Mouse (Mus musculus): ENCODE data around the gene Gm3839. TPM values are rescaled to one million over a fixed set of nuclear protein-coding genes. Genes with fewer than 3 reads are reported as not detected.
"Not testable (repeated sequence)": the region's sequence is repeated elsewhere in the genome, so short reads cannot be mapped to it uniquely, and the experiment has no call there.

Gene Gm3839
- total RNA-seq (2021), result 1 to 10 TPM in 1 of 2 experiments, under 1 TPM in 1; 0.79 to 1.1 TPM
- long read RNA-seq, experiment 1, result 0 reads
- long read RNA-seq, experiment 2, result 0 reads

- not testable (repeated sequence) for DNase-seq (ENCODE audit: low spot score in 2 of 2)
These were observed at the start of gene Gm3839 for GRCm38 (mm10) chr14:11356626-11357025. Gm3839 (minus strand) TSS chr14:11356726.

GRCm38 (mm10) chr14:11405661-11406060 lies 49.1 kb upstream of the Gm3839 start:
- no peak for DNase-seq (ENCODE audit: low spot score in 2 of 2)

GRCm38 (mm10) chr14:11377846-11378245 lies 21.3 kb upstream of the Gm3839 start:
- no peak for DNase-seq (ENCODE audit: low spot score in 2 of 2)

DNA sequence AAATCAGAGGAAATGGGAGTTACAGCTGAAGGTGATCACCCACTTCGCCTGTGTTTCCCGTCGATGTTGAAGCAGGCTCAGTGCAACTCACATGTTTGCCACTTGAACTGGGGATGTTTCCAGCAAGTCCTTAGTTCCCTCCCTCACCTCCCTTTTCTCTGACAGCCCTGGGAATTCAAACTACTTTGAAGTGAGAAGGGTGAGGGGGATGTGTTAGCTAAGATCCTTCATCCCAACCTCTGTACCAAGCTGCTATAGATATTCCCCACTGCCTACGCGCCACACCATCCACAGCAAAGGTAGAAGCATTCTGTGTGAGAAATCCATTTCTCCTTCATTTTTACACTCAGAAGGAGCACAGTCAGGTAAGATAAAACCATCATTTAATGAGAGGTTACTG lies 18.7 kb upstream of the Gm3839 start:
- peak; percentile 2 to 15 for DNase-seq (ENCODE audit: low spot score in 2 of 2)

DNA sequence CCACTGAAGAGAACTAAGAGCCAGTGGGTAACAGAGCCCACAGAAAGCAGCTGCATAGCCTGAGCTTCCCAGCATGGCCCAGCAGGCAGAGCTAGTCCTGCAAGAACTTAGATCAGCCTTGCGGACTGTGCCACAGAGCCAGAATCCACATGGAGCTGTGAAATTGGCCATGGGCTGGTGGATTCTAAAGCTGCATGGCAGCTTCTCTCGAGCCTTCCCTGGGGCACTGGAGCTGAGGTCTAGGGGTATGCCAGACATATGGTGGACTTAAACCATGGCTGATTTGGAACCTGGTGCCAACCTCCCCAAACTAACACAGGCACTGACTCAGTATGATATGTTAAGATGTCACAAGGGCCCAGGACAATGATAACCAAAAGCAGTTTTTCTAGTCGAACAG lies 10.4 kb downstream of the Gm3839 start:
- DNase-seq (ENCODE audit: low spot score in 2 of 2), result no peak

DNA sequence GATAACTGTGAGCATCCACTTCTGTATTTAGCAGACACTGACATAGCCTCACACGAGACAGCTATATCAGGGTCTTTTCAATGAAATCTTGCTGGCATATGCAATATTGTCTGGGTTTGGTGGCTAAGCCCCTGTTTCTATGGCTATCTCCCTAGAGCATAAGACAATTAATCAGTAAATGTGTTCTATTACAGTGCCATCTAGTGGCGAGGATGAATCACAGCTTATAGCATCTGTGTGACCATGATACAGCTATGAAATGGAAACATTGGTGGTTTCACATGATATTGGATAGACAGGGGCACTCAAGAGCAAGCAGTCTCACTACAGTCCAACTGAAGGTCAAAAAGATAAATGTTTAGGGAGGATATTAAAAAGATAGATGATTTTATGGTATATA lies 26.5 kb downstream of the Gm3839 start:
- no peak for DNase-seq (ENCODE audit: low spot score in 2 of 2)

- peak; percentile 15 to 49 for DNase-seq (ENCODE audit: low spot score in 2 of 2)
These were observed 49.4 kb downstream of the Gm3839 start for GRCm38 (mm10) chr14:11307079-11307478.

DNA sequence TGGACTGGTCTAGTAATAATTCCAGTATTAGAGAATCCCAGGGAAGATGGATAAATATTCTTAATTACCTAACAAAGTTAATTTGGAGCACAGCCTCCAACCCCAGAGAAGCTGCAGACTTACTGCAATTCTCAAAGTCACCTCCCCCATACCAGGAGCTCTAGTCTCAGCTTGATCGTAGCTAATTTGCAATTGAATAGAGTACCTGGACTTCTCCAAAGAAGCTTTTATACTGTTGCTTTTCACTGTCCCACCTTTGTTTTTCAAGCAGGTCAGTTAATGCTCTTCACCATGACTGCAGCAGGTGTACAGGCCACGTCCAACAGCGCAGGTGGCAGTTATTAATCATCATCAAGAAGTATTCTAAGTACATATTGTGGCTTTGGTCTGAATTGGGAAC lies 68.6 kb downstream of the Gm3839 start:
- DNase-seq (ENCODE audit: low spot score in 2 of 2), result not testable (repeated sequence)

DNA sequence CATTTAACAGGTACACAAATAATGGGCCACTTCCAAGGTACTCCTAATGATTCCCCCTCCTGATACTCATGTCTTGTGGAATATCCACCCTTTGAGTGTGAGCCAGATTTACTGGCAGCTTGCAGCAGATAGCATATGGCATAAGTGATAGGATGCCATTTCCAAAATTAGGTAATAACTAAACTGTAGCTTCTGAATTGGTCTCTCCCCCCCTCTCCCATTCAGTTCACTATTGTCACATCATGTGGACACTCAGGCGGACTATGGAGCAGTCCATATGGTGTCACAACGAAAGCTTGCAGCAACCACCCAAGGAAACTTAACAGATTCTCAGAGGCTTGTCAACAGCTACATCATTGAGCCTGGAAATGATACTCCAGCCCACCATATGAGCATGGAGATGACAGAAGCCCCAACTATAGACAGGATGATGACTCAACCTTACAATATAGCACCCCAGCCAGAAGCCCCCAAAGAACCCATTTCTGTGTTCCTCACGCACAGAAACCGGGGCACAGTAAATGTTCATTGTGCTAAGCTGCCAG lies 99.3 kb downstream of the Gm3839 start:
- no peak for DNase-seq (ENCODE audit: low spot score in 2 of 2)

GRCm38 (mm10) chr14:11248053-11248452 lies 108.5 kb downstream of the Gm3839 start:
- no peak for DNase-seq (ENCODE audit: low spot score in 2 of 2)

GRCm38 (mm10) chr14:11244546-11244945 lies 112.0 kb downstream of the Gm3839 start:
- DNase-seq (ENCODE audit: low spot score in 2 of 2), result no peak

DNA sequence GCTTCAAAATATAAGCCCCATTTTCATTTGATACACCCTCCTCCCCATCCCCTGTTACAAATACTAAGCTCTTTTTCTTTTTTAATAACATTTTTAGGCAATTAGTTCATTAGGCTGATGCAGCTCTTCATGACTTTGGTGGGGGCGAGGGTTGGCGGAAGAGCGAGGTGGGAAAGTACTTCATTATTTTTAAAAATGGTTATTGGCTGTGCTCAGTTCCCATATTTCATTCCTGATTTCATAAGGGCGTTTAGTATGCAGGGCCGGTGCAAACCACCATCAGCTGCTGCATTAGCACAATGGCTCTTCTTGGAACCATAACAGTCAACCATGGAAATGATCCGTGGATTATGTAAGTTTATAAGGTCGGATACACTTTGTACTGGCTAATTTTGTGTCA lies 124.4 kb downstream of the Gm3839 start:
- DNase-seq (ENCODE audit: low spot score in 2 of 2), result no peak

Small RNA genes lying within 50 kb of the gene (microRNA-seq; reads per million reads assigned to microRNA genes)
- gene Mir5124b, result 0 reads per million in 2 experiments

Other genes starting within 250 kb of the Gm3839 start
- 1 to 10 TPM; 6.8 to 9.4 TPM for gene Fhit, start 194.7 kb downstream of the Gm3839 start, total RNA-seq (2021)
- gene Ptprg, start 196.8 kb upstream of the Gm3839 start, total RNA-seq (2021), result 10 to 100 TPM; 68.4 to 72.7 TPM

Measured in left cerebral cortex, adult 18-20 months (tissue).